Mouse (Mus musculus) stomach, embryonic 15.5 days (tissue): ENCODE data around the gene Depdc1b. TPM values are rescaled to one million over a fixed set of nuclear protein-coding genes. Genes with fewer than 3 reads are reported as not detected.

Experiments
- ATAC-seq: fragments of 200-750 bp; cut with Nextera tagmentation; 2 replicates; pipeline ENCODE4 v1.8.0; 2017; ENCODE audit warnings: low read depth, moderate number of reproducible peaks, moderate TSS enrichment; ENCODE audit not compliant: insufficient read depth, low FRiP score
- H3K27ac ChIP-seq: fragments of 300-500 bp; sonication (generic); 2 replicates; pipeline ENCODE4 v1.5.1; 2015; ENCODE audit warnings: mild to moderate bottlenecking, inconsistent platforms
- H3K27me3 ChIP-seq: fragments of 300-500 bp; sonication (generic); replicated peaks from 2 replicates; pipeline ENCODE4 v1.6.1; 2015; ENCODE audit warnings: inconsistent platforms
- H3K36me3 ChIP-seq: fragments of 300-500 bp; sonication (generic); 2 replicates; pipeline ENCODE4 v1.6.1; 2015; ENCODE audit warnings: inconsistent platforms
- H3K4me1 ChIP-seq: fragments of 300-500 bp; sonication (generic); 2 replicates; pipeline ENCODE4 v1.6.1; 2015; ENCODE audit warnings: inconsistent platforms
- H3K4me2 ChIP-seq: fragments of 300-500 bp; sonication (generic); 2 replicates; pipeline ENCODE4 v1.6.1; 2015; ENCODE audit warnings: mild to moderate bottlenecking, inconsistent platforms
- H3K4me3 ChIP-seq: fragments of 300-500 bp; sonication (generic); replicated peaks from 2 replicates; pipeline ENCODE4 v1.5.1; 2015; ENCODE audit warnings: inconsistent platforms
- H3K9ac ChIP-seq: fragments of 300-500 bp; sonication (generic); 2 replicates; pipeline ENCODE4 v1.6.1; 2015; ENCODE audit warnings: inconsistent platforms
- H3K9me3 ChIP-seq: fragments of 300-500 bp; sonication (generic); 2 replicates; pipeline ENCODE4 v1.6.1; 2016; ENCODE audit warnings: inconsistent platforms
- WGBS: fragments of 180-500 bp; shearing (Covaris S2); methylation state at CpG from one replicate; pipeline ENCODE4 v1.1.7; 2015; 5-methylcytosine and 5-hydroxymethylcytosine counted together
- polyA plus RNA-seq: library from polyadenylated mRNA; unstranded; fragments of >200 nt; fragmentation: Nextera tagmentation; extraction: Ambion mirVana; gene quantifications from 2 replicates; pipeline ENCODE4 v1.2.1, GENCODE M21; 2015

The Depdc1b gene
- polyA plus RNA-seq, 1 experiment from 2014 or later, result 6.9 TPM

DNA sequence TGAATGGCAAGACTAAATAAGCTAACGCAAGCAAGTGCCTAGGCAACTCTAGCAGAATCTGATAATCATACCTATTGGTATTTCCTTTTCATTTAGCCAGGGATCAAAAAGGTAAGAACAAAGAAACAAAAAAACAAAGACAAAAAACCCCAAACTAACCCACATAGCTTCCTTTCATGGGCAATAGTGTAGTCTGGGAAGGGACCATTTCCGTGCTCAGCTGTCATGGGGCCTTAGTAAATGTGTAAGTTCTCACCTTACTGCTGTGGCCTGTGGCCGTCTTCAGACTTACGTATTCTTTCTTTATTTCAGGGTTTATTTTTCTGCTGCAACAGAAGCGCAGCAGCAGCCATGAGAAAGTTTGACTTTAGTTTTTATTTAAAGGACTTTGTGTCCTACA, 110.2 kb downstream of the Depdc1b start:
- Histone ChIP-seq H3K27me3 (no peaks in the 10 kb centered on the region), H3K4me3 (no peak overlapping the region), H3K4me1 (no peaks in the 10 kb centered on the region), H3K9me3 (no peaks in the 10 kb centered on the region), H3K36me3 (no peaks in the 10 kb centered on the region), H3K4me2 (no peak overlapping the region), H3K9ac (no peak overlapping the region), H3K27ac (no peak overlapping the region)
- ATAC-seq, result no peak
- 66% methylated on average over 5 of the region's 5 CpGs for WGBS

DNA sequence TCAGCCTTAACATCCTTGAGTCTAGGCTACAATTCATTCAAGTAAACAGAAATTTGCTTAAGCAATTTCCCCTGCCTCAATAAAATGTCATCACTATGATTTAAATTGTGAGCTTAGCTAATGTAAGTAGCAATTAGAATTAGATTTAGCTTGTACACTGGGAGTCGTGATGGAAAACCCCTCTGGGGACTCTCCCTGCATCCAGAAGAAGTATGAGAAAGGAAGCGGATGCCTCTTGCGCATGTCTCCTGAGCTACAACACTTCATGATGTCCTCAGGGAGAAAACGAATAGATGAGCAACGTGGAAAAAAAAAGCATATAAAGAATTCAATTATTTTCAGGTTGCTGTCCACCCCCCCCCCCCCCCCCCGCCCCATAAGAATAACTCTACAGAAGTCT, 112.7 kb downstream of the Depdc1b start:
- Histone ChIP-seq H3K4me3 (no peak overlapping the region), H3K9me3 (no peaks in the 10 kb centered on the region), H3K9ac (no peak overlapping the region), H3K27me3 (no peaks in the 10 kb centered on the region), H3K36me3 (no peaks in the 10 kb centered on the region), H3K4me1 (no peaks in the 10 kb centered on the region), H3K27ac (no peak overlapping the region), H3K4me2 (no peak overlapping the region)
- no peak for ATAC-seq
- WGBS, result 77% methylated on average over 6 of the region's 6 CpGs

DNA sequence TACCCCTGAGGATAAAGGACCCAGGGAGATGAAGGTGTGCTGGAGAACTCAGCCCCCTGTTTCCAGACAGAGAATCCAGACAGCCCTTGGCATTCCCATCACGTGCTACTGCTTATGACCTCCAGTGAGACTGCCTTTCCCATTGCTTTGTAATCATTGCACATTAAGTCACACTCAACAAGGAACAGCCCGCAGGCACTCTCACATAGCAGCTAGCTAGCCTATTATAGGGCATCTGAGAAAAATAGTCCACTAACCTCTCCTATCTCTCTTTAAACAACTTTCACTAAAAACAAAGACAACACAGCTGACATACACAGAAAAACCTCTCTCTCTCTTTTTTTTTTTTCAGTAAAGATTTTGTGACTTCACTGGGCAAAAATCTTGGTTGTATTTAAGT, 113.5 kb downstream of the Depdc1b start:
- no peak for ATAC-seq
- Histone ChIP-seq H3K4me1 (no peaks in the 10 kb centered on the region), H3K27ac (no peak overlapping the region), H3K27me3 (no peaks in the 10 kb centered on the region), H3K36me3 (no peaks in the 10 kb centered on the region), H3K4me2 (no peak overlapping the region), H3K4me3 (no peak overlapping the region), H3K9ac (no peak overlapping the region), H3K9me3 (no peaks in the 10 kb centered on the region)
- WGBS, result 63% methylated on average over 2 of the region's 2 CpGs

DNA sequence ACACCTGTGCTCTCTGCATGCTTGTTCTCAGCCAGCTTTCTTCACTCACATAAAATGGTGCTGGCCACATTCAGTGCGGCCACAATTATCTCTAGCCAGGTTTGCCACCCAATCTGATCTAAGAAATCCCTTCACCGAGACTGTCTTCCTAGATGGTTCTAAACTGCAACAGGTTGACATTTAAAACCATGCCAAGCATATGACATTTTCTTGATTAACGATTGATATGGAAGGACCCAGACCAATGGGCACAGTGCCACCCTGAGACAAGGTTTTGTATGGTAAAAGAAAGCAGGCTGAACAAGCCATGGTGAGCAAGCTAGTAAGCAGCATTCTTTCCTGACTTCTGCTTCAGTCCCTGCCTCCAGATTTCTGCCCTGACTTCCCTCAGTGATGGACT, 115.6 kb downstream of the Depdc1b start:
- Histone ChIP-seq H3K9ac (no peak overlapping the region), H3K27me3 (no peaks in the 10 kb centered on the region), H3K4me3 (no peak overlapping the region), H3K36me3 (no peaks in the 10 kb centered on the region), H3K4me2 (no peak overlapping the region), H3K9me3 (no peaks in the 10 kb centered on the region), H3K27ac (no peak overlapping the region), H3K4me1 (no peaks in the 10 kb centered on the region)
- ATAC-seq, result no peak
- 97% methylated on average over 3 of the region's 3 CpGs for WGBS

DNA sequence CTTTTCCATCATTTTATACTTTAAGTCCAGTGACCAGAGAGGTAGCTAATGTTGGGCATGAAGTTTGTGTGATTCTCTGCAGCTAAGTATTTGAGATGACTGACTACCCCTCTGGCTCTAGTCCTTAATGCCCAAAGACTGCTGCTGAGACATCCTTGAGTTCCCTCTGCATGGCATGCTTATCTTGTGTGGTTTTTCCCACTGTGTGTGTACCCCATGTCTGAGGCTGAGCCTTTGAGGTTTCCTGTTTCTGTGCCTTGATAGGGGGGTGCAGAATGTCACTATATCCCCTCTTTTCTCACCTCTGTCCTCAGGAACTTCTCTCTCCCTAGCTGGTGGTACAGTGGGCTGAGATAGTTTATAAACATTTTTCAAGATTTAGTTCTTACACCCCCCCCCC, 119.6 kb downstream of the Depdc1b start:
- no peak overlapping the region for H3K4me3 ChIP-seq
- H3K36me3 ChIP-seq, result no peaks in the 10 kb centered on the region
- no peaks in the 10 kb centered on the region for H3K9me3 ChIP-seq
- no peak overlapping the region for H3K4me2 ChIP-seq
- no peaks in the 10 kb centered on the region for H3K4me1 ChIP-seq
- no peak overlapping the region for H3K9ac ChIP-seq
- H3K27me3 ChIP-seq, result no peaks in the 10 kb centered on the region
- H3K27ac ChIP-seq, result no peak overlapping the region
- ATAC-seq, result no peak

DNA sequence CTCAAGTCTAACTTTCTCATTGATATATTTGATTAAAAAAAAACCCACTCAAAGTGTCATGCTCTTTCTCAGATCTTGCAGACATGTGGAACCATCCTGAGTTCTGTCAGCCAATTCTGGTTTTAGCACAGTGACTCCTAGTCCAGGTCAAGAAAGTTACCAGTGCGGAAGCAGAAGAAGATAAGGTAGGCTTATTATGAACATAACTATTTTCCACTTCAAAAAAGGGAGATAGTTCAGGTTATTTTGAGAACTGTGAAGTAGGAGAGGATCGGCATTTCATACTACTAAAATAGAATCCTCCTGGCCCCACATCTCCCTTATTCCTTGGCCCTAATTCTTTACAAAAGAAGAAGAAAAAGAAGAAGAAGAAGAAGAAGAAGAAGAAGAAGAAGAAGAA, 121.3 kb downstream of the Depdc1b start:
- no peak overlapping the region for H3K9ac ChIP-seq
- no peak overlapping the region for H3K27ac ChIP-seq
- H3K9me3 ChIP-seq, result no peaks in the 10 kb centered on the region
- ATAC-seq, result no peak
- H3K4me3 ChIP-seq, result no peak overlapping the region
- no peaks in the 10 kb centered on the region for H3K36me3 ChIP-seq
- no peaks in the 10 kb centered on the region for H3K4me1 ChIP-seq
- H3K27me3 ChIP-seq, result no peaks in the 10 kb centered on the region
- H3K4me2 ChIP-seq, result no peak overlapping the region
- WGBS, result 84% methylated on average over 2 of the region's 2 CpGs

DNA sequence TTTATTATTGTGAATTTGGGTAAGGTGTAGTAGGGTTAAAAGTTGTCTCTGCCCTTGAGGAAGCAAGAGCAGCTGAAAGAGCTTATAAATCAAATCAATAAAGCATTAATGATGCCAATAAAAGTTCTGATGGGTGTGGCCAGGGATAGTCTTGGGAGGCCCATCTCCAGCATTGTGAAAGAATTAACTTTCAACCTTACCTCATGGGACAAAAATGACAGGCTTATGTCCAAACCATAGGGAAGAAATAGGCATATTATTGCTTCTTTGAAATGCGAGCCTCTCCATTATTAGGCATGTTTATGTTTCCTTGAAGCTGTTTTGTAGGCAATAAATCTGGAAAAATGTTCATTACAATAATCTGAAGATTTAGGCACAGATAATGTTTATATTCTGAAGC, 122.9 kb downstream of the Depdc1b start:
- Histone ChIP-seq H3K9me3 (no peaks in the 10 kb centered on the region), H3K4me3 (no peak overlapping the region), H3K36me3 (no peaks in the 10 kb centered on the region), H3K4me2 (no peak overlapping the region), H3K4me1 (no peaks in the 10 kb centered on the region), H3K27me3 (no peaks in the 10 kb centered on the region), H3K9ac (no peak overlapping the region), H3K27ac (no peak overlapping the region)
- WGBS, result 81% methylated on average over 1 of the region's 1 CpGs
- ATAC-seq, result no peak

DNA sequence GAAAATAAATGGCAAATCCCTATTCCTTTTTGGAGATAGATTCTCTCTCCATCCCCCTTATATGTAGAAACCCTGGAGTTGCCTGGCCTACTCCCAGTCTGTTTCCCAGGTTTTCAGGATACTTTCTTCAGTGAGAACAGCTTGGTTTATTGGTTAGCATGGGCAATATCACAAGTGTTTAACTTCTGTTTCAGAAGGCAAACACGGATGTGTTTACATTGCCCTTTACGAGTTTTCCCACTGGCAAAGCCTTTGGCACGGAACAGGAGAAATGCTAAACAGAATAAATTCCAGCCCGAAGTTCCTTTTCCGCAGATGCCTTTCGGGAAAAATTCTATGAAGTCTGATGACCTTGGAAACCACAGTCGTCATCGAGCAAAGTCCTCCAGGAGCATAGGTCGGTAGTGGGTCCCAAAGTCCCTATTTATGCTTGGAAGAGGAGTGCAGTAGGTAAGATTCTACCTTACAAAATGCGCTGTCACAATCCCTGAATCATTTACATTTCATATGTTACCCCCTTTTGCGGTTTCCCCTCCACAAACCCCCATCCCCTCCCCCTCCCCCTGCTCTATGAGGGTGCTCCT, 132.3 kb downstream of the Depdc1b start:
- no peaks in the 10 kb centered on the region for H3K27me3 ChIP-seq
- no peaks in the 10 kb centered on the region for H3K36me3 ChIP-seq
- H3K27ac ChIP-seq, result peak overlapping the region; percentile 23; the same call in 1 of the 2 replicates
- peak; percentile 50; the same call in 1 of the 2 replicates for ATAC-seq
- H3K4me3 ChIP-seq, result no peak overlapping the region
- H3K4me1 ChIP-seq, result no peaks in the 10 kb centered on the region
- H3K9me3 ChIP-seq, result no peaks in the 10 kb centered on the region
- 45% methylated on average over 11 of the region's 11 CpGs for WGBS
- H3K9ac ChIP-seq, result no peak overlapping the region
- H3K4me2 ChIP-seq, result no peak overlapping the region

DNA sequence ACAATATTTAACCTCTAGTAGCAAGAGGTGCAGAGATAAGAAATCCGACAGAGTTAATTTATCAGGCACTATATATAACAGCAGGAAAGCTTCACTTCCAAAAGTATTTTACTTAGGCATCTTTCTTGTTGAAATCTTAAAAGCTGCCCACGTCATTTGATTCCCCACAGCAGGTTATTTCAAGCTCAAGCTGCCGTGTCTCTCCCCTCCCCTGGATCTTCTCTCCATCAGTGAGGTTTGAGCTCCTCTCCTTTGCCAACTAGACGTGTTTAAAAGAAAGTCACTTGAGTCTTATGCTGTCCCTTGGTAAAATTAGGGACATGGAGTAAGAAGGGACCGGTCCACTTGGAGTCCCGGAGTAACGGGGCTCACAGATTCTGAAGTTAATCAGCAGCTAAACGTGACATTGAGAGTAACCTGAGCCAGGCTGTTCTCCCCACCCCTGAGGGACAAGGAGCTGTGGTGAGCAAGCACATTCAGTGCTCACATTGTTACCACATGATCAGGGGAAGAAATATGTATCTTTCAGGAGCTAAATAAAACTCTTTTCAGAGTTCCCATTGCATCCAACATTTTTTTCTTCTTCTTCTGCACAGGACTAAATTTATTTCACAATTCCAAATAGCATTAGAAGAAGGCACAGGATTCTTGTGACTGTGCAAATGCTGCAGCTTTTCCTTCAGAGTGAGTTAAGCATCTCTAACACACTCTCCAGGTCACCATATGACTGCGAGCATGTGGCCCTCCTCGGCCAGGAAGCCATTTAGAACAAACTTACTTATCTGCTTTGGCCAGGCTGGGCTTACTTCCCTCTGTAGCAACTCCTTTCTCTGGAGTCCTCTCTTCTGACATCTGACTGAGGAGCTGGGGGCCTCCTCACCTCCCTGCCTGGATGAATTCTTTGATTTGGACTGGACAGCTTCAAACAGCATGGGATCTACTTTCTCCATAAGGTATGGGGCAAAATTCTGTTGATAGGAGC, 133.3 kb downstream of the Depdc1b start, which contains the start of gene Pde4d:
TSS of gene Pde4d (plus strand) at position 833 of the 982 bp plus-strand sequence.
- ATAC-seq, result peak; percentile 64; the same call in 1 of the 2 replicates
- Histone ChIP-seq H3K4me1 (no peaks in the 10 kb centered on the region), H3K4me2 (0 out of 2 replicates have a peak within 1 kb of the TSS, but pooled peaks have one; percentile 1), H3K27ac (no peak within 1 kb of the TSS; the same call in 1 of the 2 replicates), H3K36me3 (no peaks in the 10 kb centered on the region), H3K9me3 (no peaks in the 10 kb centered on the region), H3K9ac (no peak within 1 kb of the TSS), H3K4me3 (no peak within 1 kb of the TSS), H3K27me3 (no peaks in the 10 kb centered on the region)
- 15% methylated on average over 10 of the region's 10 CpGs for WGBS

DNA sequence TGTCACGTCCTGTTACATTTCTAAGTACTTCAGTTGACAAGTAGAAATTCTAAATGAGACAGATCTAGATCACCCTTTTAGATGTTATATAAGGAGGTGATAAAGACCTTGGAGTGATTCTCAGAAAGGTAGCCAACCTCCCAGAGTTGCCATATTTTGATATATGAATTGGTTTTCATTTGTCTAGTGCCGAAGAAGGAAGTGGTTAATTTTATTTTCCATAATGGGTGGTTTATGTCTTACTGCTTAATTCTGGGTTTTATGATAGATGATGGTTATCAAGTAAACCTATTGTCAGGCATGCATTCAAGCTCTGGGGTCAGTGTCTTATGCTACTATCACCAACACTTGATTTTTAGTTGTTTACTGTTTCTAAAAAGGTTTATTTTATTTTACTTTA, 135.0 kb downstream of the Depdc1b start:
- Histone ChIP-seq H3K27me3 (no peaks in the 10 kb centered on the region), H3K4me3 (no peak overlapping the region), H3K36me3 (no peaks in the 10 kb centered on the region), H3K4me1 (no peaks in the 10 kb centered on the region), H3K4me2 (no peak overlapping the region), H3K9ac (no peak overlapping the region), H3K9me3 (no peaks in the 10 kb centered on the region), H3K27ac (no peak overlapping the region)
- 78% methylated on average over 2 of the region's 2 CpGs for WGBS
- ATAC-seq, result no peak

DNA sequence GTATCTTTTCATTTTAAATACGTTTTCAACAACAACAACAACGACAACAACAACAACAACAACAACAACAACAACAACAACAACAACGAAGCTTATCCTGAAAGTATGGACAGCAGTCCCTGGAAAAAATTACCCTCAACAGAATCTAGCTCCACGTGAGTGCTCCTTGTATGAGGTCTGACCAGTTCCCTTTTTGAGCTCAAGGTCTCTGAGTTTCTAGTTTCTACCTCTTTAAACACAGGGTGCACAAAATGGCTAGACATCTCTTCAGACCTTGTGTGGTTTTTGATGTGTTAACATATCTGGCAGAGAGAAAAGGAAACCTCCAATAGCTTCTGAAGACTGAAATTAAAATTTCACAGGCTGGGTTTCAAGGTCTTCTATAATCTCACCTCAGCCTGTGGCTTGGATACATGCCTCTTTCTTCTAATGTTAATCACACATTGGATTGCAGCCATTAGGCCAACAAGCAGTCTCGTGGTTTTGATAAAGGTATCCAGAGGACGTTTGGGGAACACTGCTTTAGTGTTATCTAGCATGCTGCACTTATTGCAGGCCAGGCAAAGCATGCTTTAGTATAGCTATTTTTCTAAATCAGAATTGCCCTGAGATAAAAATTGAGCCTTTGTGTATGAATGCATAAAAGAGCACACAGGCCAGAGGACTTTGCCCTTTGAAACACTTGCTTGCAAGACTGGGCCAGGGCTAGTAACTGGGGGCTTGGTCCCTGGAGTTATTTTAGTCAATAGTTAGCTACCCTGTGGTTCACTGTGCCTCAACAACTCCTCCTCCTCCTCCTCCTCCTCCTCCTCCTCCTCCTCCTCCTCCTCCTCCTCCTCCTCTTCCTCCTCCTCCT, 137.2 kb downstream of the Depdc1b start:
- WGBS, result 59% methylated on average over 6 of the region's 6 CpGs
- peak; percentile 82 for ATAC-seq
- Histone ChIP-seq H3K27ac (peak overlapping the region; percentile 51; the same call in 1 of the 2 replicates), H3K9ac (no peak overlapping the region), H3K9me3 (no peaks in the 10 kb centered on the region), H3K27me3 (no peaks in the 10 kb centered on the region), H3K4me3 (no peak overlapping the region), H3K4me1 (no peaks in the 10 kb centered on the region), H3K36me3 (no peaks in the 10 kb centered on the region), H3K4me2 (no peak overlapping the region)
